Mouse (Mus musculus) thymus, adult 18-20 months (tissue): ENCODE measurements around the gene Alox5.

Experiments
- DNase-seq, 2 experiments: peaks; one replicate each; pipeline ENCODE4 v3.0.0; 2022; ENCODE audit warnings: mixed read lengths in 2 of 2

Alox5 gene

GRCm38 (mm10) chr6:116417518-116418315 is 43.3 kb downstream of the Alox5 start:
- no peak for DNase-seq

GRCm38 (mm10) chr6:116416000-116416552 is 44.9 kb downstream of the Alox5 start:
- no peak for DNase-seq

GRCm38 (mm10) chr6:116415126-116415676 is 45.8 kb downstream of the Alox5 start:
- DNase-seq: no peak

GRCm38 (mm10) chr6:116412546-116413325 is 48.2 kb downstream of the Alox5 start:
- DNase-seq: no peak

- DNase-seq: no peak
Measured at GRCm38 (mm10) chr6:116411716-116412115, 49.3 kb downstream of the Alox5 start.

- no peak for DNase-seq
Measured at GRCm38 (mm10) chr6:116410436-116410835, 50.5 kb downstream of the Alox5 start.

GRCm38 (mm10) chr6:116407956-116408657 is 52.9 kb downstream of the Alox5 start:
- no peak for DNase-seq

GRCm38 (mm10) chr6:116407216-116407615 is 53.8 kb downstream of the Alox5 start:
- DNase-seq: no peak

GRCm38 (mm10) chr6:116406680-116407079 is 54.3 kb downstream of the Alox5 start:
- no peak for DNase-seq

- no peak for DNase-seq
Measured at GRCm38 (mm10) chr6:116406152-116406551, 54.8 kb downstream of the Alox5 start.

- DNase-seq: no peak
Measured at GRCm38 (mm10) chr6:116405715-116406114, 55.3 kb downstream of the Alox5 start.

- DNase-seq: no peak
Measured at GRCm38 (mm10) chr6:116405243-116405642, 55.7 kb downstream of the Alox5 start.

- DNase-seq: no peak
Measured at GRCm38 (mm10) chr6:116402426-116402825, 58.6 kb downstream of the Alox5 start.

- DNase-seq: no peak
Measured at GRCm38 (mm10) chr6:116401746-116402423, 59.1 kb downstream of the Alox5 start.

GRCm38 (mm10) chr6:116398136-116398535 is 62.8 kb downstream of the Alox5 start:
- DNase-seq: no peak

- no peak for DNase-seq
Measured at GRCm38 (mm10) chr6:116397621-116398020, 63.4 kb downstream of the Alox5 start.

- DNase-seq: no peak
Measured at GRCm38 (mm10) chr6:116394916-116395648, 65.9 kb downstream of the Alox5 start.

- no peak for DNase-seq
Measured at GRCm38 (mm10) chr6:116389481-116389880, 71.5 kb downstream of the Alox5 start.

- DNase-seq: no peak
Measured at GRCm38 (mm10) chr6:116388068-116388467, 72.9 kb downstream of the Alox5 start.

- DNase-seq: no peak
Measured at GRCm38 (mm10) chr6:116386506-116386905, 74.5 kb downstream of the Alox5 start.

- no peak for DNase-seq
Measured at GRCm38 (mm10) chr6:116386045-116386415, 74.9 kb downstream of the Alox5 start.
